Mouse (Mus musculus) v-Abl transformed pro-B cells (cell line): Measurements from ENCODE around the gene Adgrg6.

Source experiments
- in situ Hi-C, 2 experiments: fragments of 400-800 bp; cut with MboI; formaldehyde crosslinking; loops; one replicate each; pipeline ENCODE4 v1.15.1; 2025; ENCODE audit not compliant: unreplicated experiment in 2 of 2

Gene Adgrg6

GRCm38 (mm10) chr10:14440860-14441579 lies 104.4 kb downstream of the Adgrg6 start:
- in situ Hi-C loops, result no loop called here

GRCm38 (mm10) chr10:14404070-14404469 lies 141.4 kb downstream of the Adgrg6 start:
- in situ Hi-C loops, result no loop called here

GRCm38 (mm10) chr10:14401744-14402143 lies 143.7 kb downstream of the Adgrg6 start:
- in situ Hi-C loops, result no loop called here

GRCm38 (mm10) chr10:14391025-14391639 lies 154.3 kb downstream of the Adgrg6 start:
- in situ Hi-C loops, result loop anchor here (5.0 to 10.0 kb wide), 4 partner anchors 966 to 1374 kb away; no protein-coding TSS in a partner anchor

- in situ Hi-C loops, result loop anchor here in 1 of 2 experiments (5.0 to 10.0 kb wide), 2 partner anchors 821 to 1298 kb away; no protein-coding TSS in a partner anchor
Observed at GRCm38 (mm10) chr10:14385574-14385973, 159.9 kb downstream of the Adgrg6 start.

- in situ Hi-C loops, result no loop called here
Observed at GRCm38 (mm10) chr10:14365065-14365589, 180.3 kb downstream of the Adgrg6 start.

- in situ Hi-C loops, result no loop called here
Observed at GRCm38 (mm10) chr10:14363226-14363625, 182.2 kb downstream of the Adgrg6 start.

GRCm38 (mm10) chr10:14358271-14358670 lies 187.2 kb downstream of the Adgrg6 start:
- in situ Hi-C loops, result no loop called here
